Mouse (Mus musculus) heart, embryonic 16.5 days (tissue): ENCODE results near the gene Abca3. TPM values are rescaled to one million over a fixed set of nuclear protein-coding genes. Genes with fewer than 3 reads are reported as not detected.

ENCODE experiments used
- ATAC-seq: fragments of 200-750 bp; cut with Nextera tagmentation; replicated peaks from 2 replicates; pipeline ENCODE4 v1.8.0; 2017; ENCODE audit warnings: moderate number of reproducible peaks; ENCODE audit not compliant: insufficient read depth, low FRiP score; ENCODE audit errors: extremely low read depth
- H3K27ac ChIP-seq: fragments of 300-500 bp; sonication (generic); 2 replicates; pipeline ENCODE4 v1.5.1; 2014; ENCODE audit warnings: mild to moderate bottlenecking, low read length, control low read depth, moderate library complexity
- H3K27me3 ChIP-seq: fragments of 300-500 bp; sonication (generic); 2 replicates; pipeline ENCODE4 v1.6.1; 2014; ENCODE audit warnings: low read length, mixed read lengths; ENCODE audit not compliant: control insufficient read depth, insufficient read depth
- H3K36me3 ChIP-seq: fragments of 300-500 bp; sonication (generic); 2 replicates; pipeline ENCODE4 v1.6.1; 2014; ENCODE audit not compliant: control insufficient read depth, insufficient read depth
- H3K4me1 ChIP-seq: fragments of 300-500 bp; sonication (generic); 2 replicates; pipeline ENCODE4 v1.6.1; 2014; ENCODE audit warnings: low read length, mixed read lengths; ENCODE audit not compliant: control insufficient read depth, insufficient read depth
- H3K4me2 ChIP-seq: fragments of 300-500 bp; sonication (generic); 2 replicates; pipeline ENCODE4 v1.6.1; 2014; ENCODE audit warnings: low read depth, mild to moderate bottlenecking, control low read depth, low read length
- H3K4me3 ChIP-seq: fragments of 300-500 bp; sonication (generic); 2 replicates; pipeline ENCODE4 v1.5.1; 2014; ENCODE audit warnings: mild to moderate bottlenecking, control low read depth, low read length
- H3K9ac ChIP-seq: fragments of 300-500 bp; sonication (generic); 2 replicates; pipeline ENCODE4 v1.6.1; 2014; ENCODE audit warnings: low read length, control low read depth
- H3K9me3 ChIP-seq: fragments of 300-500 bp; sonication (generic); replicated peaks from 2 replicates; pipeline ENCODE4 v1.6.1; 2016; ENCODE audit warnings: low read length; ENCODE audit not compliant: control insufficient read depth
- WGBS: fragments of 180-500 bp; shearing (Covaris S2); extraction: QIAGEN DNeasy Blood & Tissue Kit; methylation state at CpG from one replicate; pipeline ENCODE4 v1.1.7; 2014; 5-methylcytosine and 5-hydroxymethylcytosine counted together
- polyA plus RNA-seq: library from polyadenylated mRNA; unstranded; fragments of >200 nt; fragmentation: Nextera tagmentation; extraction: Ambion mirVana; gene quantifications from 2 replicates; pipeline ENCODE4 v1.2.1, GENCODE M21; 2015

The Abca3 gene
- polyA plus RNA-seq, 1 experiment from 2014 or later = 6.8 TPM

GRCm38 (mm10) chr17:24352370-24353194 lies 832 bp downstream of the Abca3 start:
- WGBS = 5% methylated on average over 36 of the region's 36 CpGs

GRCm38 (mm10) chr17:24353960-24354359 lies 2.2 kb downstream of the Abca3 start:
- Histone ChIP-seq H3K4me2 (no peak overlapping the region), H3K4me3 (no peak overlapping the region), H3K4me1 (peaks cover 5% of the 10 kb centered on the region), H3K9ac (no peak overlapping the region), H3K27ac (no peak overlapping the region), H3K36me3 (no peaks in the 10 kb centered on the region), H3K9me3 (no peaks in the 10 kb centered on the region), H3K27me3 (peaks cover 8% of the 10 kb centered on the region)
- no peak for ATAC-seq
- 76% methylated on average over 3 of the region's 3 CpGs for WGBS

More at GRCm38 (mm10) chr17:24352370-24353194, 832 bp downstream of the Abca3 start:
- peaks cover 8% of the 10 kb centered on the region for H3K27me3 ChIP-seq
- H3K27ac ChIP-seq = no peak overlapping the region
- peak overlapping the region; percentile 97 for H3K4me2 ChIP-seq
- H3K4me1 ChIP-seq = peaks cover 5% of the 10 kb centered on the region
- peak; percentile 39; the same call in 1 of the 2 replicates for ATAC-seq
- no peaks in the 10 kb centered on the region for H3K36me3 ChIP-seq
- no peaks in the 10 kb centered on the region for H3K9me3 ChIP-seq
- H3K9ac ChIP-seq = peak overlapping the region; percentile 93
- H3K4me3 ChIP-seq = peak overlapping the region; percentile 87

GRCm38 (mm10) chr17:24355284-24355683 lies 3.5 kb downstream of the Abca3 start:
- Histone ChIP-seq H3K4me3 (no peak overlapping the region), H3K4me2 (no peak overlapping the region), H3K27me3 (peaks cover 4% of the 10 kb centered on the region), H3K9ac (no peak overlapping the region), H3K4me1 (peaks cover 5% of the 10 kb centered on the region), H3K27ac (no peak overlapping the region), H3K36me3 (no peaks in the 10 kb centered on the region), H3K9me3 (no peaks in the 10 kb centered on the region)
- ATAC-seq = no peak
- 84% methylated on average over 8 of the region's 8 CpGs for WGBS

GRCm38 (mm10) chr17:24359006-24359405 lies 7.3 kb downstream of the Abca3 start:
- Histone ChIP-seq H3K4me1 (no peaks in the 10 kb centered on the region), H3K9me3 (no peaks in the 10 kb centered on the region), H3K27ac (no peak overlapping the region), H3K27me3 (no peaks in the 10 kb centered on the region), H3K36me3 (no peaks in the 10 kb centered on the region), H3K4me3 (no peak overlapping the region), H3K9ac (no peak overlapping the region), H3K4me2 (no peak overlapping the region)
- ATAC-seq = no peak
- WGBS = 65% methylated on average over 8 of the region's 8 CpGs

- Histone ChIP-seq H3K9me3 (no peaks in the 10 kb centered on the region), H3K9ac (no peak overlapping the region), H3K4me1 (no peaks in the 10 kb centered on the region), H3K36me3 (no peaks in the 10 kb centered on the region), H3K4me3 (no peak overlapping the region), H3K27me3 (no peaks in the 10 kb centered on the region), H3K27ac (no peak overlapping the region), H3K4me2 (no peak overlapping the region)
- no peak for ATAC-seq
- WGBS = 57% methylated on average over 2 of the region's 2 CpGs
These were observed 8.2 kb downstream of the Abca3 start for GRCm38 (mm10) chr17:24359903-24360302.

- H3K36me3 ChIP-seq = no peaks in the 10 kb centered on the region
- no peaks in the 10 kb centered on the region for H3K27me3 ChIP-seq
- no peak overlapping the region for H3K4me2 ChIP-seq
- no peak for ATAC-seq
- H3K9ac ChIP-seq = no peak overlapping the region
- H3K27ac ChIP-seq = no peak overlapping the region
- H3K9me3 ChIP-seq = no peaks in the 10 kb centered on the region
- no peak overlapping the region for H3K4me3 ChIP-seq
- no peaks in the 10 kb centered on the region for H3K4me1 ChIP-seq
- 81% methylated on average over 8 of the region's 8 CpGs for WGBS
These were observed 9.1 kb downstream of the Abca3 start for GRCm38 (mm10) chr17:24360841-24361240.

GRCm38 (mm10) chr17:24361291-24361690 lies 9.5 kb downstream of the Abca3 start:
- WGBS = 76% methylated on average over 5 of the region's 5 CpGs
- H3K27me3 ChIP-seq = no peaks in the 10 kb centered on the region
- no peak overlapping the region for H3K4me2 ChIP-seq
- H3K4me3 ChIP-seq = no peak overlapping the region
- no peak overlapping the region for H3K9ac ChIP-seq
- H3K9me3 ChIP-seq = no peaks in the 10 kb centered on the region
- ATAC-seq = no peak
- no peaks in the 10 kb centered on the region for H3K4me1 ChIP-seq
- H3K36me3 ChIP-seq = no peaks in the 10 kb centered on the region
- no peak overlapping the region for H3K27ac ChIP-seq

- Histone ChIP-seq H3K36me3 (peaks cover 2% of the 10 kb centered on the region), H3K27ac (no peak overlapping the region), H3K27me3 (no peaks in the 10 kb centered on the region), H3K4me2 (no peak overlapping the region), H3K9me3 (no peaks in the 10 kb centered on the region), H3K4me3 (no peak overlapping the region), H3K9ac (no peak overlapping the region), H3K4me1 (no peaks in the 10 kb centered on the region)
- WGBS = 76% methylated on average over 9 of the region's 9 CpGs
- no peak for ATAC-seq
These were observed 10.8 kb downstream of the Abca3 start for GRCm38 (mm10) chr17:24362527-24362926.

- no peak for ATAC-seq
- Histone ChIP-seq H3K4me1 (no peaks in the 10 kb centered on the region), H3K9me3 (no peaks in the 10 kb centered on the region), H3K27ac (no peak overlapping the region), H3K4me3 (no peak overlapping the region), H3K4me2 (no peak overlapping the region), H3K27me3 (no peaks in the 10 kb centered on the region), H3K36me3 (peaks cover 5% of the 10 kb centered on the region), H3K9ac (no peak overlapping the region)
- 86% methylated on average over 9 of the region's 9 CpGs for WGBS
These were observed 12.7 kb downstream of the Abca3 start for GRCm38 (mm10) chr17:24364461-24364860.
